Mouse (Mus musculus): ENCODE data around the gene Kcnip4. TPM values are rescaled to one million over a fixed set of nuclear protein-coding genes. Genes with fewer than 3 reads are reported as not detected.

The Kcnip4 gene
- polyA plus RNA-seq, 1 experiment: not detected

- H3K27ac ChIP-seq (ENCODE audit: insufficient read depth, low read depth, low read length): no peak overlapping the region
- H3K4me3 ChIP-seq (ENCODE audit: low read depth, low read length): no peak overlapping the region
- H3K36me3 ChIP-seq (ENCODE audit: control insufficient read depth, insufficient read depth, low read length): no peaks in the 10 kb centered on the region
- TF ChIP-seq POLR2A (IDR thresholded peaks at IDR 0.05; ENCODE audit: low read depth, low read length) (no peak), CTCF (IDR thresholded peaks at IDR 0.05; ENCODE audit: extremely low read depth, insufficient read length, insufficient replicate concordance, low read depth, low read length) (no peak)
- H3K27me3 ChIP-seq (ENCODE audit: control insufficient read depth, insufficient read depth, low read length): no peaks in the 10 kb centered on the region
- WGBS: 74% methylated on average over 2 of the region's 2 CpGs
- no peaks in the 10 kb centered on the region for H3K4me1 ChIP-seq (ENCODE audit: control insufficient read depth, insufficient read depth, insufficient read length, low read length)
These were observed 232.3 kb downstream of the Kcnip4 start for GRCm38 (mm10) chr5:49292421-49292820.

DNA sequence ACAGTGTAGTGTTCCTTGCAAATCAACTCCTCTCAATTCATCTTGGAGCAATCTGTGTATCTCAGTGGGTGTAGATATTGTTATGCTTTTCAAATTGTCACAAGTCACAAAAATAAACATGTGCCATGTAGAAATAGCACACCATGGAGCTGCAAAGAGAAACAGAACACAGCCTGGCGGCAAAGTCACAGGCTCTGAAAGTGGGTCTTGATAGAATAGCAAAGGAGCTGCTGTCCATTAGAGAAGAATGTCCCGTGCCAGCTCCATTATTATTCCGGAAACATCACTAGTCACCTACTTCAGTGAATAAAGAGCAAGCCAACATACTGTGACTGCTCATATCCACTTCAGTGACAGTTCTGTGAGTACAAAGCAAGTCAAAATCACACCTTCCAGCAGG is 232.9 kb downstream of the Kcnip4 start:
- Histone ChIP-seq H3K4me1 (ENCODE audit: control insufficient read depth, insufficient read depth, insufficient read length, low read length) (no peaks in the 10 kb centered on the region), H3K36me3 (ENCODE audit: control insufficient read depth, insufficient read depth, low read length) (no peaks in the 10 kb centered on the region), H3K27ac (ENCODE audit: insufficient read depth, low read depth, low read length) (no peak overlapping the region), H3K27me3 (ENCODE audit: control insufficient read depth, insufficient read depth, low read length) (no peaks in the 10 kb centered on the region), H3K4me3 (ENCODE audit: low read depth, low read length) (no peak overlapping the region)
- TF ChIP-seq POLR2A (IDR thresholded peaks at IDR 0.05; ENCODE audit: low read depth, low read length): no peak
- no peak for TF ChIP-seq CTCF (IDR thresholded peaks at IDR 0.05; ENCODE audit: extremely low read depth, insufficient read length, insufficient replicate concordance, low read depth, low read length)
- WGBS: 83% methylated on average over 3 of the region's 3 CpGs

- no peak overlapping the region for H3K4me3 ChIP-seq (ENCODE audit: low read depth, low read length)
- TF ChIP-seq POLR2A (IDR thresholded peaks at IDR 0.05; ENCODE audit: low read depth, low read length) (no peak), CTCF (IDR thresholded peaks at IDR 0.05; ENCODE audit: extremely low read depth, insufficient read length, insufficient replicate concordance, low read depth, low read length) (no peak)
These were observed 239.1 kb downstream of the Kcnip4 start for GRCm38 (mm10) chr5:49285455-49286135.

DNA sequence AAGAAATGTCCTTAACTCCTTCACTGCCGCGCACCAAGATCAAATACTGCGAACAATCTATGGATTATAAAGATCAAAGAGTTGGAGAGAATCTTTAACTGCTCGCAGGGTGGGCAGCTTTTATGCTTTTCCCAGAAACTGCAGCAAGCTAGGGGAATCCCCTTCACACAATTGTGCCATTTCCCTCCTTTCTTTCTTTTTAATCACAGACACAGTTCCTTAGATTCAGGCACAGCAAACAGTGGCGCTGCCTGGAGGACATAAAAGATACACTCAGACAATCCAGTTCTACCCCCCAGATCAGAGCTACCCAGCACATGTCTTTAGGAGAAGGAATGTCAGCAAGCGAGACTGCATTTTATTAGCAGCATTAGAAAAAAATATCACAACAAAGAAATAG is 239.9 kb downstream of the Kcnip4 start:
- WGBS: 33% methylated on average over 6 of the region's 6 CpGs
- TF ChIP-seq CTCF (IDR thresholded peaks at IDR 0.05; ENCODE audit: extremely low read depth, insufficient read length, insufficient replicate concordance, low read depth, low read length) (no peak), POLR2A (IDR thresholded peaks at IDR 0.05; ENCODE audit: low read depth, low read length) (no peak)
- Histone ChIP-seq H3K27me3 (ENCODE audit: control insufficient read depth, insufficient read depth, low read length) (no peaks in the 10 kb centered on the region), H3K36me3 (ENCODE audit: control insufficient read depth, insufficient read depth, low read length) (no peaks in the 10 kb centered on the region), H3K27ac (ENCODE audit: insufficient read depth, low read depth, low read length) (no peak overlapping the region), H3K4me1 (ENCODE audit: control insufficient read depth, insufficient read depth, insufficient read length, low read length) (no peaks in the 10 kb centered on the region), H3K4me3 (ENCODE audit: low read depth, low read length) (no peak overlapping the region)

More at GRCm38 (mm10) chr5:49285455-49286135, 239.1 kb downstream of the Kcnip4 start:
- Histone ChIP-seq H3K27me3 (ENCODE audit: control insufficient read depth, insufficient read depth, low read length) (no peaks in the 10 kb centered on the region), H3K27ac (ENCODE audit: insufficient read depth, low read depth, low read length) (no peak overlapping the region), H3K4me1 (ENCODE audit: control insufficient read depth, insufficient read depth, insufficient read length, low read length) (no peaks in the 10 kb centered on the region), H3K36me3 (ENCODE audit: control insufficient read depth, insufficient read depth, low read length) (no peaks in the 10 kb centered on the region)
- 15% methylated on average over 12 of the region's 12 CpGs for WGBS

DNA sequence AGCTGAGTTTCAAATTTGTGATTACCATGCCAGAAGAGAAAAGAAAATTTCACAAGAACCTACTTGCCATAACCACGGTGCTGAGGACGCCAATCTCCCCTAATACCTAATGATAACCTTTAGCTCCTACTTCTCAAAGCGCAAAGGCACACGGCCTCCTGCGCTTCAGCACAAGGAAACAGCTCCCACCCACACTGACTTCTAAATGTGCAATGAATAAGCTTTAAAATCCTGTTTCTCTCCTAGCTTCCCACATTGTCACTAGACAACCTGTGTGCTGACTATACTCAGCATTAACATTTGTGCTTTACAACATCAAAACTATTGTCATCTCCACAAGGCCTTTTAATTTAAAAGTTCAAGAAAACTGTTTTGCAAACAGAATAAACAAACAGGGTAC is 241.3 kb downstream of the Kcnip4 start:
- no peaks in the 10 kb centered on the region for H3K4me1 ChIP-seq (ENCODE audit: control insufficient read depth, insufficient read depth, insufficient read length, low read length)
- no peak overlapping the region for H3K27ac ChIP-seq (ENCODE audit: insufficient read depth, low read depth, low read length)
- no peaks in the 10 kb centered on the region for H3K27me3 ChIP-seq (ENCODE audit: control insufficient read depth, insufficient read depth, low read length)
- no peak overlapping the region for H3K4me3 ChIP-seq (ENCODE audit: low read depth, low read length)
- no peaks in the 10 kb centered on the region for H3K36me3 ChIP-seq (ENCODE audit: control insufficient read depth, insufficient read depth, low read length)
- 61% methylated on average over 5 of the region's 5 CpGs for WGBS
- TF ChIP-seq CTCF (IDR thresholded peaks at IDR 0.05; ENCODE audit: extremely low read depth, insufficient read length, insufficient replicate concordance, low read depth, low read length) (no peak), POLR2A (IDR thresholded peaks at IDR 0.05; ENCODE audit: low read depth, low read length) (no peak)

GRCm38 (mm10) chr5:49271864-49272263 is 252.8 kb downstream of the Kcnip4 start:
- Histone ChIP-seq H3K27ac (ENCODE audit: insufficient read depth, low read depth, low read length) (no peak overlapping the region), H3K27me3 (ENCODE audit: control insufficient read depth, insufficient read depth, low read length) (no peaks in the 10 kb centered on the region), H3K4me1 (ENCODE audit: control insufficient read depth, insufficient read depth, insufficient read length, low read length) (no peaks in the 10 kb centered on the region), H3K36me3 (ENCODE audit: control insufficient read depth, insufficient read depth, low read length) (no peaks in the 10 kb centered on the region), H3K4me3 (ENCODE audit: low read depth, low read length) (no peak overlapping the region)
- TF ChIP-seq CTCF (IDR thresholded peaks at IDR 0.05; ENCODE audit: extremely low read depth, insufficient read length, insufficient replicate concordance, low read depth, low read length) (no peak), POLR2A (IDR thresholded peaks at IDR 0.05; ENCODE audit: low read depth, low read length) (no peak)

DNA sequence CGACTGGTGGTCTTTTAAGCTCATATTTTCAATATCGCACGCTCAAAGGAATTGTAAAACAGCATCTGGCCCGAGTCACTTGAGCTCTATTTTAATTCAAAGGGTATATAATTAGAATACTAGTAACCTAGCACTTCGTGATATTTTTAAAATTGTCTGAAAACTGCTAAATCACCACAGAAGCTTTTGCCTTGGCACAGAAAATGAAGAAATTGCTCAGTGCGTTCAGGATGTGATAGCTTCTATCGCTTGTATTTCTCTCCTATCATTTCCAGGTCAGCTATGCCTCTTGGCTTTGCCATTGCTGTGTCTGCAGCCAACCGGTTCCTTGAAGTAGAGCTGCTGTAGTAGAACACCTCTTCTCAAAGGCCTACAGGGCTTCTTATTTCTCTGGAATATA is 255.9 kb downstream of the Kcnip4 start:
- Histone ChIP-seq H3K27me3 (ENCODE audit: control insufficient read depth, insufficient read depth, low read length) (no peaks in the 10 kb centered on the region), H3K4me1 (ENCODE audit: control insufficient read depth, insufficient read depth, insufficient read length, low read length) (no peaks in the 10 kb centered on the region), H3K36me3 (ENCODE audit: control insufficient read depth, insufficient read depth, low read length) (no peaks in the 10 kb centered on the region), H3K4me3 (ENCODE audit: low read depth, low read length) (no peak overlapping the region), H3K27ac (ENCODE audit: insufficient read depth, low read depth, low read length) (no peak overlapping the region)
- 85% methylated on average over 8 of the region's 8 CpGs for WGBS
- TF ChIP-seq CTCF (IDR thresholded peaks at IDR 0.05; ENCODE audit: extremely low read depth, insufficient read length, insufficient replicate concordance, low read depth, low read length) (no peak), POLR2A (IDR thresholded peaks at IDR 0.05; ENCODE audit: low read depth, low read length) (no peak)

All from small intestine, adult 2 months (tissue).